In genomic region chr14:102811022-102811421, GRCm38 (mm10) we compare ENCODE assay signal across 16 mouse cellular contexts.
DNase-seq lines count a peak whose midpoint lies in the region; ATAC-seq and TF ChIP-seq lines count a peak whose summit lies in the region.
"Had no signal": no experiment of that assay in that cellular context is flagged by ENCODE, and none has a peak within 500 bp of the region (broad histone marks: within the 10 kb centered on the region; RNA-seq: fewer than 3 reads in every experiment).

No protein-coding gene starts in this region.

- no peak for TF ChIP-seq POLR2A in CH12.LX (IDR thresholded peaks at IDR 0.05; ENCODE audit: low read depth, low read length)

- no peaks in the 10 kb centered on the region for H3K36me3 ChIP-seq in heart, embryonic 13.5 days
- no peaks in the 10 kb centered on the region for H3K36me3 ChIP-seq in CH12.LX (replicated peaks in 1 of 2; ENCODE audit: control insufficient read depth in 1 of 2, insufficient read depth in 1 of 2, low read length in 1 of 2)
- H3K36me3 ChIP-seq in limb, embryonic 12.5 days: no peaks in the 10 kb centered on the region
- H3K36me3 ChIP-seq: midbrain, embryonic 12.5 days had no signal

- TF ChIP-seq CTCF in CH12.LX (conservative IDR thresholded peaks at IDR 0.05 in 1 of 2, IDR thresholded peaks at IDR 0.05 in 1 of 2; ENCODE audit: low read depth in 2 of 2, low read length in 2 of 2): no peak

- no peak for TF ChIP-seq EP300 in CH12.LX (IDR thresholded peaks at IDR 0.05; ENCODE audit: low read length)

- in situ Hi-C loops in CH12.LX (cut with MboI; ENCODE audit: low pct_ligation_motif_present, low pct_unique_long_range_greater_than_20kb, low sequenced_read_pairs): no loop called here

- no peak overlapping the region for H3K4me2 ChIP-seq in heart, embryonic 13.5 days
- peak overlapping the region; percentile 2; the same call in 1 of the 2 replicates for H3K4me2 ChIP-seq in CH12.LX (ENCODE audit: insufficient read depth, low read depth, poor library complexity, severe bottlenecking)
- no peak overlapping the region for H3K4me2 ChIP-seq in limb, embryonic 12.5 days
- H3K4me2 ChIP-seq: midbrain, embryonic 12.5 days had no signal

- 63% methylated on average over 5 of the region's 5 CpGs for WGBS in heart, embryonic 13.5 days
- whole genome bisulfite sequencing in limb, embryonic 12.5 days: 59% methylated on average over 5 of the region's 5 CpGs

- ATAC-seq in heart, embryonic 13.5 days (ENCODE audit: extremely low read depth, insufficient number of reproducible peaks, low FRiP score, low TSS enrichment): no peak
- ATAC-seq in common myeloid progenitor, adult 5-6 weeks (replicated peaks; ENCODE audit: low read depth, poor library complexity, severe bottlenecking): peak; percentile 2
- no peak for ATAC-seq in limb, embryonic 12.5 days (ENCODE audit: insufficient number of reproducible peaks, insufficient read depth, low FRiP score, low TSS enrichment, low read depth)
- no peak for ATAC-seq in activated CD4-positive, CD25-positive, alpha-beta regulatory T cell, adult 4 months
- ATAC-seq: forebrain, embryonic 16.5 days had no signal

- no peaks in the 10 kb centered on the region for H3K9me3 ChIP-seq in heart, embryonic 13.5 days
- H3K9me3 ChIP-seq in CH12.LX (replicated peaks; ENCODE audit: low read length): no peaks in the 10 kb centered on the region
- no peaks in the 10 kb centered on the region for H3K9me3 ChIP-seq in limb, embryonic 12.5 days
- H3K9me3 ChIP-seq: midbrain, embryonic 12.5 days had no signal

- no peak overlapping the region for H3K4me3 ChIP-seq in heart, embryonic 13.5 days
- no peak overlapping the region for H3K4me3 ChIP-seq in CH12.LX (replicated peaks in 1 of 3; ENCODE audit: low read depth in 2 of 3, low read length in 2 of 3, poor library complexity in 1 of 3)
- H3K4me3 ChIP-seq in limb, embryonic 12.5 days (replicated peaks): no peak overlapping the region
- H3K4me3 ChIP-seq: erythroblast, embryonic 14.5 days; midbrain, embryonic 12.5 days had no signal

- H3K27me3 ChIP-seq in heart, embryonic 13.5 days (replicated peaks): no peaks in the 10 kb centered on the region
- H3K27me3 ChIP-seq in CH12.LX (replicated peaks): no peaks in the 10 kb centered on the region
- no peaks in the 10 kb centered on the region for H3K27me3 ChIP-seq in limb, embryonic 12.5 days
- H3K27me3 ChIP-seq: midbrain, embryonic 12.5 days had no signal

- dilution Hi-C loops in CH12.LX (cut with MboI; ENCODE audit: extremely low pct_ligation_motif_present, extremely low pct_unique_long_range_greater_than_20kb, low sequenced_read_pairs): loop anchor here (25.0 kb wide), 1 partner anchor 176 kb away; the partner anchor contains the start of gene Kctd12

- no peak overlapping the region for H3K9ac ChIP-seq in heart, embryonic 13.5 days
- peak overlapping the region; percentile 61; the same call in 1 of the 2 replicates for H3K9ac ChIP-seq in CH12.LX (ENCODE audit: insufficient read depth, low read depth)
- no peak overlapping the region for H3K9ac ChIP-seq in limb, embryonic 12.5 days (replicated peaks)
- H3K9ac ChIP-seq: midbrain, embryonic 12.5 days had no signal

- no peak for TF ChIP-seq RAD21 in CH12.LX (IDR thresholded peaks at IDR 0.05; ENCODE audit: low read depth, low read length)

- peak overlapping the region; percentile 63; the same call in 1 of the 2 replicates for H3K27ac ChIP-seq in heart, embryonic 13.5 days (replicated peaks)
- no peak overlapping the region for H3K27ac ChIP-seq in CH12.LX (ENCODE audit: insufficient read depth, low read depth)
- H3K27ac ChIP-seq in limb, embryonic 12.5 days: peak overlapping the region; percentile 79
- H3K27ac ChIP-seq: midbrain, embryonic 12.5 days had no signal

- H3K79me2 ChIP-seq in CH12.LX (replicated peaks; ENCODE audit: control insufficient read depth, extremely low read depth, insufficient read depth, poor library complexity, severe bottlenecking): no peaks in the 10 kb centered on the region

- DNase-seq in heart, postnatal 4 days: no peak
- no peak for DNase-seq in CH12.LX (ENCODE audit: extremely low read depth)
- no peak for DNase-seq in ovary, postnatal 14 days (ENCODE audit: low spot score)
- DNase-seq in yolk sac, embryonic 10.5 days (ENCODE audit: low spot score): no peak
- DNase-seq: adrenal gland, postnatal 14 days; cerebellum, postnatal 36 days; kidney, adult 11 months; liver; right cerebral cortex, postnatal 4 days had no signal

- peaks cover 21% of the 10 kb centered on the region for H3K4me1 ChIP-seq in heart, embryonic 13.5 days
- peaks cover 16 to 48% of the 10 kb centered on the region in 2 experiments for H3K4me1 ChIP-seq in CH12.LX (ENCODE audit: control insufficient read depth in 1 of 2, insufficient read depth in 2 of 2)
- H3K4me1 ChIP-seq in limb, embryonic 12.5 days (replicated peaks): peaks cover 19% of the 10 kb centered on the region
- H3K4me1 ChIP-seq: midbrain, embryonic 12.5 days had no signal

TF ChIP-seq in CH12.LX, 34 proteins besides CTCF, POLR2A, EP300 and RAD21:
- TF ChIP-seq RCOR1 (conservative IDR thresholded peaks at IDR 0.05; ENCODE audit: low read depth, low read length) (no peak), SMC3 (IDR thresholded peaks at IDR 0.05; ENCODE audit: low read depth, low read length) (no peak), PAX5 (IDR thresholded peaks at IDR 0.05; ENCODE audit: low read length) (no peak), ZKSCAN1 (IDR thresholded peaks at IDR 0.05; ENCODE audit: borderline replicate concordance, low read depth, low read length) (no peak), NRF1 (IDR thresholded peaks at IDR 0.05; ENCODE audit: low read depth, low read length) (no peak), NELFE (IDR thresholded peaks at IDR 0.05; ENCODE audit: low read depth, low read length) (no peak), MYC (IDR thresholded peaks at IDR 0.05; ENCODE audit: low read depth, low read length) (no peak), IRF4 (IDR thresholded peaks at IDR 0.05; ENCODE audit: low read depth, low read length) (no peak), JUND (conservative IDR thresholded peaks at IDR 0.05; ENCODE audit: low read depth, low read length) (no peak), ETS1 (conservative IDR thresholded peaks at IDR 0.05; ENCODE audit: low read depth, low read length) (no peak), SIN3A (IDR thresholded peaks at IDR 0.05; ENCODE audit: low read length) (no peak), JUN (IDR thresholded peaks at IDR 0.05; ENCODE audit: insufficient read depth, low read depth, low read length) (no peak), MEF2A (IDR thresholded peaks at IDR 0.05; ENCODE audit: borderline replicate concordance, low read depth, low read length) (no peak), KAT2A (IDR thresholded peaks at IDR 0.05; ENCODE audit: insufficient replicate concordance, low read length) (no peak), BHLHE40 (IDR thresholded peaks at IDR 0.05; ENCODE audit: low read depth, low read length) (no peak), MAZ (IDR thresholded peaks at IDR 0.05; ENCODE audit: low read depth, low read length) (no peak), CHD1 (IDR thresholded peaks at IDR 0.05; ENCODE audit: low read depth, low read length) (no peak), MAX (IDR thresholded peaks at IDR 0.05; ENCODE audit: low read length) (no peak), USF1 (IDR thresholded peaks at IDR 0.05; ENCODE audit: low read depth, low read length) (no peak)
